Mouse (Mus musculus) liver, adult 2 months (tissue): ENCODE data around the gene Rnase2b.

Experiments
- CTCF ChIP-seq: fragments of 200-500 bp; IDR thresholded peaks from 2 replicates; pipeline ENCODE4 v1.5.1; 2011; ENCODE audit warnings: low read depth, low read length, control low read depth
- POLR2A ChIP-seq: fragments of 200-500 bp; IDR thresholded peaks from 2 replicates; pipeline ENCODE4 v1.6.1; 2011; ENCODE audit warnings: low read length, control low read depth; ENCODE audit not compliant: insufficient read depth; ENCODE audit errors: extremely low read depth

- TF ChIP-seq CTCF (no peak), POLR2A (no peak)
Observed at GRCm38 (mm10) chr14:51142119-51142518, 19.9 kb upstream of the Rnase2b start.
